Comparison of ENCODE assay signal across 13 mouse cellular contexts in the genomic region with DNA sequence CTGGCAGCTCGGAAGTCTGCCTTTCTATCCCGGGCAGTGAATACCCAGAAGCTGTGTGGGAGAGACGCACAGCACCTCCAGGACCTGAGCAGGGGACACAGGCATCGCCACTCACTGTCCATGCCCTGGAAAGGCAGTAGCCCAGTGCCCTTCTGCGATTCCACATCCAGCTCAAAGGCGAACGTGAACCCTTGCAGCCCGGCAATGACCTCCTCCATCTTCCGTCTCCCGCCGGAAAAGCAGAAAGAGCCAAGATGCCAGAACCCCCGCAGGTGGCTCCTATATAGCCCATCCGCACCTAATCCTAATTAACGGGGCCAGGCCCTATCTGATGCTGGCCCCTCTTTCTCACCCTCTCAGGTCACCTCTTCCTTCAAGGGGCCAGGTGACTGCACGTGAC. TPM values are rescaled to one million over a fixed set of nuclear protein-coding genes. Genes with fewer than 3 reads are reported as not detected.
DNase-seq lines count a peak whose midpoint lies in the region; ATAC-seq and TF ChIP-seq lines count a peak whose summit lies in the region.
"Had no signal": no experiment of that assay in that cellular context is flagged by ENCODE, and none has a peak within 500 bp of the region (broad histone marks: within the 10 kb centered on the region; RNA-seq: fewer than 3 reads in every experiment).

No protein-coding gene starts in this region.

- peaks cover 15% of the 10 kb centered on the region for H3K36me3 ChIP-seq in forebrain, embryonic 10.5 days (replicated peaks)
- H3K36me3 ChIP-seq in forebrain, embryonic 16.5 days (ENCODE audit: control insufficient read depth, insufficient read depth), result 0 out of 2 replicates have a peak, but pooled peaks cover 4% of the 10 kb centered on the region
- no peaks in the 10 kb centered on the region for H3K36me3 ChIP-seq in kidney, postnatal 0 days (ENCODE audit: insufficient read depth, low read length)
- H3K36me3 ChIP-seq in embryonic facial prominence, embryonic 11.5 days (replicated peaks; ENCODE audit: control insufficient read depth, insufficient read depth, low read depth, low read length), result no peaks in the 10 kb centered on the region
- peaks cover 9% of the 10 kb centered on the region for H3K36me3 ChIP-seq in limb, embryonic 13.5 days
- H3K36me3 ChIP-seq: intestine, embryonic 15.5 days; lung, embryonic 15.5 days had no signal

- H3K27me3 ChIP-seq in forebrain, embryonic 10.5 days (ENCODE audit: poor library complexity, severe bottlenecking), result peaks cover 43% of the 10 kb centered on the region
- H3K27me3 ChIP-seq in forebrain, embryonic 16.5 days (replicated peaks; ENCODE audit: control insufficient read depth, insufficient read depth, low read length), result no peaks in the 10 kb centered on the region
- no peaks in the 10 kb centered on the region for H3K27me3 ChIP-seq in kidney, postnatal 0 days (ENCODE audit: insufficient read depth, low read length)
- no peaks in the 10 kb centered on the region; the same call in 1 of the 2 replicates for H3K27me3 ChIP-seq in embryonic facial prominence, embryonic 11.5 days (ENCODE audit: control insufficient read depth, insufficient read depth, low read length)
- peaks cover 15% of the 10 kb centered on the region; the same call in 1 of the 2 replicates for H3K27me3 ChIP-seq in limb, embryonic 13.5 days
- H3K27me3 ChIP-seq: intestine, embryonic 15.5 days; lung, embryonic 15.5 days; Patski had no signal

- TF ChIP-seq CTCF in kidney, postnatal 0 days (IDR thresholded peaks at IDR 0.05; ENCODE audit: low read depth), result no peak

- H3K9me3 ChIP-seq in forebrain, embryonic 10.5 days, result no peaks in the 10 kb centered on the region
- no peaks in the 10 kb centered on the region for H3K9me3 ChIP-seq in forebrain, embryonic 16.5 days (ENCODE audit: control insufficient read depth, low read length)
- no peaks in the 10 kb centered on the region for H3K9me3 ChIP-seq in kidney, postnatal 0 days (replicated peaks; ENCODE audit: low read length)
- H3K9me3 ChIP-seq in embryonic facial prominence, embryonic 11.5 days (replicated peaks; ENCODE audit: control insufficient read depth, low read length), result no peaks in the 10 kb centered on the region
- no peaks in the 10 kb centered on the region for H3K9me3 ChIP-seq in limb, embryonic 13.5 days
- H3K9me3 ChIP-seq: intestine, embryonic 15.5 days; lung, embryonic 15.5 days had no signal

- peak overlapping the region; percentile 86 for H3K27ac ChIP-seq in forebrain, embryonic 10.5 days
- H3K27ac ChIP-seq in forebrain, embryonic 16.5 days (ENCODE audit: low read length), result no peak overlapping the region
- H3K27ac ChIP-seq in kidney, postnatal 0 days, result no peak overlapping the region
- no peak overlapping the region for H3K27ac ChIP-seq in embryonic facial prominence, embryonic 11.5 days (replicated peaks; ENCODE audit: low read depth, low read length)
- H3K27ac ChIP-seq in limb, embryonic 13.5 days, result no peak overlapping the region

- no peak for ATAC-seq in forebrain, embryonic 16.5 days
- ATAC-seq in kidney, postnatal 0 days (replicated peaks; ENCODE audit: low FRiP score, low read depth), result no peak
- ATAC-seq in embryonic facial prominence, embryonic 11.5 days (replicated peaks; ENCODE audit: insufficient number of reproducible peaks, low FRiP score, low TSS enrichment, low read depth), result 0 out of 2 replicates have a peak, but pooled peaks have one; percentile 4
- no peak for ATAC-seq in limb, embryonic 13.5 days (ENCODE audit: low FRiP score, low read depth)

- no peak overlapping the region for H3K9ac ChIP-seq in forebrain, embryonic 16.5 days (replicated peaks; ENCODE audit: low read depth, low read length)
- H3K9ac ChIP-seq in kidney, postnatal 0 days (ENCODE audit: low read depth, low read length), result 0 out of 2 replicates have a peak overlapping the region, but pooled peaks have one; percentile 4
- no peak overlapping the region for H3K9ac ChIP-seq in embryonic facial prominence, embryonic 11.5 days (replicated peaks; ENCODE audit: low read length)
- no peak overlapping the region for H3K9ac ChIP-seq in limb, embryonic 13.5 days
- H3K9ac ChIP-seq: intestine, embryonic 15.5 days had no signal

- H3K4me3 ChIP-seq in forebrain, embryonic 10.5 days, result peak overlapping the region; percentile 30
- H3K4me3 ChIP-seq in forebrain, embryonic 16.5 days (replicated peaks; ENCODE audit: low read length), result no peak overlapping the region
- no peak overlapping the region for H3K4me3 ChIP-seq in kidney, postnatal 0 days (replicated peaks; ENCODE audit: low read depth, low read length)
- H3K4me3 ChIP-seq in embryonic facial prominence, embryonic 11.5 days (ENCODE audit: low read depth, low read length), result no peak overlapping the region
- H3K4me3 ChIP-seq in limb, embryonic 13.5 days, result no peak overlapping the region
- H3K4me3 ChIP-seq: intestine, embryonic 15.5 days; lung, embryonic 15.5 days had no signal

- peaks cover 37% of the 10 kb centered on the region for H3K4me1 ChIP-seq in forebrain, embryonic 10.5 days
- peaks cover 14% of the 10 kb centered on the region for H3K4me1 ChIP-seq in forebrain, embryonic 16.5 days (replicated peaks; ENCODE audit: control insufficient read depth, insufficient read depth, low read length)
- peaks cover 13% of the 10 kb centered on the region; the same call in 1 of the 2 replicates for H3K4me1 ChIP-seq in kidney, postnatal 0 days (replicated peaks; ENCODE audit: insufficient read depth, low read length)
- peaks cover 8% of the 10 kb centered on the region for H3K4me1 ChIP-seq in embryonic facial prominence, embryonic 11.5 days (ENCODE audit: control insufficient read depth, insufficient read depth, low read length)
- H3K4me1 ChIP-seq in limb, embryonic 13.5 days, result peaks cover 25% of the 10 kb centered on the region

- 6% methylated on average over 15 of the region's 15 CpGs for WGBS in forebrain, embryonic 10.5 days
- WGBS in forebrain, embryonic 16.5 days, result 14% methylated on average over 15 of the region's 15 CpGs
- 34% methylated on average over 15 of the region's 15 CpGs for WGBS in kidney, postnatal 0 days
- 10% methylated on average over 15 of the region's 15 CpGs for WGBS in embryonic facial prominence, embryonic 11.5 days
- WGBS in limb, embryonic 13.5 days, result 10% methylated on average over 15 of the region's 15 CpGs

- DNase-seq in forebrain, embryonic 10.5 days (ENCODE audit: extremely low spot score, low spot score), result no peak
- DNase-seq in kidney, postnatal 0 days (ENCODE audit: low spot score), result no peak
- DNase-seq in kidney, postnatal 14 days, result no peak
- DNase-seq in embryonic facial prominence, embryonic 11.5 days (ENCODE audit: low spot score), result no peak
- DNase-seq in adrenal gland, adult (ENCODE audit: inconsistent age in 2 of 2, low spot score in 1 of 2), result no peak
- no peak for DNase-seq in urinary bladder, adult 2 months (ENCODE audit: low spot score)
- DNase-seq: cerebellum, postnatal 36 days; layer of hippocampus, postnatal 36 days had no signal

- no peak overlapping the region for H3K4me2 ChIP-seq in forebrain, embryonic 16.5 days (ENCODE audit: low read length)
- no peak overlapping the region for H3K4me2 ChIP-seq in kidney, postnatal 0 days (ENCODE audit: low read length)
- H3K4me2 ChIP-seq in embryonic facial prominence, embryonic 11.5 days (ENCODE audit: low read depth, low read length), result no peak overlapping the region
- H3K4me2 ChIP-seq in limb, embryonic 13.5 days (replicated peaks), result peak overlapping the region; percentile 34
- H3K4me2 ChIP-seq: intestine, embryonic 15.5 days had no signal

RNA-seq across cellular contexts. Expression of gene Cpsf4l, which starts 0.5 kb away (rescaled TPM):
- polyA plus RNA-seq in forebrain, embryonic 10.5 days (2016; fragmentation: Nextera tagmentation; extraction: Ambion mirVana), result 0.28 and 0.40 TPM in 2 replicates
- 0.32 and 0.35 TPM in 2 replicates for polyA plus RNA-seq in forebrain, embryonic 16.5 days (2015; fragmentation: Nextera tagmentation; extraction: Ambion mirVana)
- 3.9 TPM in 2 replicates for polyA plus RNA-seq in kidney, postnatal 0 days (2015; fragmentation: Nextera tagmentation; extraction: Ambion mirVana)
- polyA plus RNA-seq in embryonic facial prominence, embryonic 11.5 days (2014; fragmentation: Nextera tagmentation; extraction: Ambion mirVana), result 0.31 TPM in 1 of 2 replicates, not detected in the other
- polyA plus RNA-seq in limb, embryonic 13.5 days (2015; fragmentation: Nextera tagmentation; extraction: Ambion mirVana), result 0.37 and 0.70 TPM in 2 replicates
- 0.38 and 0.44 TPM in 2 replicates for polyA plus RNA-seq in urinary bladder, adult 2 months (2012; rRNA removed)
- polyA plus RNA-seq: intestine, embryonic 15.5 days had no signal

RNA-seq across cellular contexts. Expression of gene D11Wsu47e, which starts 25.1 kb away (rescaled TPM):
- 23.8 and 26.1 TPM in 2 replicates for polyA plus RNA-seq in forebrain, embryonic 10.5 days (2016; fragmentation: Nextera tagmentation; extraction: Ambion mirVana)
- 24.4 and 26.1 TPM in 2 replicates for polyA plus RNA-seq in forebrain, embryonic 16.5 days (2015; fragmentation: Nextera tagmentation; extraction: Ambion mirVana)
- 17.2 and 18.8 TPM in 2 replicates for polyA plus RNA-seq in kidney, postnatal 0 days (2015; fragmentation: Nextera tagmentation; extraction: Ambion mirVana)
- polyA plus RNA-seq in embryonic facial prominence, embryonic 11.5 days (2014; fragmentation: Nextera tagmentation; extraction: Ambion mirVana), result 24.8 and 26.5 TPM in 2 replicates
- polyA plus RNA-seq in limb, embryonic 13.5 days (2015; fragmentation: Nextera tagmentation; extraction: Ambion mirVana), result 22.7 and 23.7 TPM in 2 replicates
- polyA plus RNA-seq in urinary bladder, adult 2 months (2012; rRNA removed), result 11.5 and 12.5 TPM in 2 replicates

RNA-seq across cellular contexts. Expression of gene Fam104a, which starts 25.3 kb away (rescaled TPM):
- polyA plus RNA-seq in forebrain, embryonic 10.5 days (2016; fragmentation: Nextera tagmentation; extraction: Ambion mirVana), result 55.1 and 56.6 TPM in 2 replicates
- 43.0 and 43.4 TPM in 2 replicates for polyA plus RNA-seq in forebrain, embryonic 16.5 days (2015; fragmentation: Nextera tagmentation; extraction: Ambion mirVana)
- polyA plus RNA-seq in kidney, postnatal 0 days (2015; fragmentation: Nextera tagmentation; extraction: Ambion mirVana), result 49.7 and 49.9 TPM in 2 replicates
- 51.2 and 52.0 TPM in 2 replicates for polyA plus RNA-seq in embryonic facial prominence, embryonic 11.5 days (2014; fragmentation: Nextera tagmentation; extraction: Ambion mirVana)
- polyA plus RNA-seq in limb, embryonic 13.5 days (2015; fragmentation: Nextera tagmentation; extraction: Ambion mirVana), result 48.0 and 50.1 TPM in 2 replicates
- polyA plus RNA-seq in urinary bladder, adult 2 months (2012; rRNA removed), result 25.0 and 26.5 TPM in 2 replicates

RNA-seq across cellular contexts. Expression of gene Cdc42ep4, which starts 42.4 kb away (rescaled TPM):
- 107 TPM in 2 replicates for polyA plus RNA-seq in forebrain, embryonic 10.5 days (2016; fragmentation: Nextera tagmentation; extraction: Ambion mirVana)
- 99.9 and 100 TPM in 2 replicates for polyA plus RNA-seq in forebrain, embryonic 16.5 days (2015; fragmentation: Nextera tagmentation; extraction: Ambion mirVana)
- 48.5 and 52.3 TPM in 2 replicates for polyA plus RNA-seq in kidney, postnatal 0 days (2015; fragmentation: Nextera tagmentation; extraction: Ambion mirVana)
- 59.1 and 63.7 TPM in 2 replicates for polyA plus RNA-seq in embryonic facial prominence, embryonic 11.5 days (2014; fragmentation: Nextera tagmentation; extraction: Ambion mirVana)
- polyA plus RNA-seq in limb, embryonic 13.5 days (2015; fragmentation: Nextera tagmentation; extraction: Ambion mirVana), result 96.6 and 102 TPM in 2 replicates
- 19.8 and 27.1 TPM in 2 replicates for polyA plus RNA-seq in urinary bladder, adult 2 months (2012; rRNA removed)

RNA-seq across cellular contexts. Expression of gene Slc39a11, which starts 59.4 kb away (rescaled TPM):
- polyA plus RNA-seq in forebrain, embryonic 10.5 days (2016; fragmentation: Nextera tagmentation; extraction: Ambion mirVana), result 18.4 and 19.8 TPM in 2 replicates
- 41.6 and 44.4 TPM in 2 replicates for polyA plus RNA-seq in forebrain, embryonic 16.5 days (2015; fragmentation: Nextera tagmentation; extraction: Ambion mirVana)
- 22.8 and 23.3 TPM in 2 replicates for polyA plus RNA-seq in kidney, postnatal 0 days (2015; fragmentation: Nextera tagmentation; extraction: Ambion mirVana)
- polyA plus RNA-seq in embryonic facial prominence, embryonic 11.5 days (2014; fragmentation: Nextera tagmentation; extraction: Ambion mirVana), result 12.5 and 14.5 TPM in 2 replicates
- 25.9 and 26.4 TPM in 2 replicates for polyA plus RNA-seq in limb, embryonic 13.5 days (2015; fragmentation: Nextera tagmentation; extraction: Ambion mirVana)
- 12.8 and 13.2 TPM in 2 replicates for polyA plus RNA-seq in urinary bladder, adult 2 months (2012; rRNA removed)
